Mouse (Mus musculus): ENCODE measurements around the gene Cerkl.

GRCm38 (mm10) chr2:79292431-79292830 is 164.2 kb downstream of the Cerkl start:
- TF ChIP-seq POLR2A (IDR thresholded peaks at IDR 0.05; ENCODE audit: borderline replicate concordance, extremely low read depth, insufficient read depth, insufficient read length, poor library complexity, severe bottlenecking): no peak
- no peak for TF ChIP-seq CTCF (IDR thresholded peaks at IDR 0.05; ENCODE audit: borderline replicate concordance, extremely low read depth, insufficient read depth, insufficient read length)
